Mouse (Mus musculus): ENCODE measurements around the gene Cnnm3.

DNA sequence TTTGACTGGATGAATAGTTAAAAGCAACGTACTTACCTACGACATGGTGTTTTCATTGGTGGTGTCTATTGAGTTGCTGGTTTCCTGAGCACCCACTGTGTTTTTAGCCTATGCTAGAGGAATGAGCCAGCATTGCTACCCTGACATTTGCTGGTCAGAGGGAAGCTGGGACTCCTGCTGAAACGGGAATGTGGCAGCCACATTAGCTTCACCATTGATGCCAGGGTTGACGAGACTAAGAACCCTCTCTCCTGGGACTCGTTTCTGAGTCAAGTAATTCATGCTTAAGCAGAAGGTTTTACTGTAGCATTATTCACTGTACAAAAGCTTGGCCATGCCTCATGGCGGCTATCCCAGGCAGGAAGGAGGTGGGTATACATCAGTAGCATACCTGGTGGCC is 22.0 kb upstream of the Cnnm3 start:
- TF ChIP-seq CTCF (IDR thresholded peaks at IDR 0.05; ENCODE audit: borderline replicate concordance, extremely low read depth, insufficient read depth, insufficient read length) (no peak), POLR2A (IDR thresholded peaks at IDR 0.05; ENCODE audit: borderline replicate concordance, extremely low read depth, insufficient read depth, insufficient read length, poor library complexity, severe bottlenecking) (no peak)

Measured in brain, embryonic 14.5 days (tissue).